Mouse (Mus musculus) MEL (cell line): ENCODE data around the gene Yju2. TPM values are rescaled to one million over a fixed set of nuclear protein-coding genes. Genes with fewer than 3 reads are reported as not detected.
A peak's percentile ranks its signal among the peaks of the same experiment; 100 is the strongest.

Experiments used
- DNase-seq: peaks from one replicate; pipeline ENCODE4 v3.0.0; 2011; ENCODE audit warnings: low read depth, low spot score
- H3K27ac ChIP-seq: 2 replicates; pipeline ENCODE4 v1.5.1; 2012; ENCODE audit warnings: low read depth, mild to moderate bottlenecking, control low read depth, low read length, moderate library complexity; ENCODE audit not compliant: control insufficient read depth
- H3K27me3 ChIP-seq, 2 experiments: fragments of 150-350 bp in 1 of 2; sonication (generic) in 1 of 2; 2 replicates each; pipeline ENCODE4 v1.6.1; 2012; ENCODE audit warnings: low read length in 2 of 2, mild to moderate bottlenecking in 2 of 2, improper control_type of control experiment in 1 of 2, moderate library complexity in 1 of 2; ENCODE audit not compliant: insufficient read depth in 2 of 2, control insufficient read depth in 1 of 2
- H3K36me3 ChIP-seq, 2 experiments: 2 replicates each; pipeline ENCODE4 v1.6.1; 2012 to 2014; ENCODE audit warnings: low read length in 2 of 2, improper control_type of control experiment in 1 of 2, inconsistent platforms in 1 of 2, mild to moderate bottlenecking in 1 of 2; ENCODE audit not compliant: insufficient read depth in 2 of 2, control insufficient read depth in 1 of 2
- H3K4me1 ChIP-seq, 2 experiments: fragments of 150-350 bp in 1 of 2; sonication (generic) in 1 of 2; 2 replicates each; pipeline ENCODE4 v1.6.1; 2012; ENCODE audit warnings: low read length in 2 of 2, improper control_type of control experiment in 1 of 2, mild to moderate bottlenecking in 1 of 2; ENCODE audit not compliant: insufficient read depth in 2 of 2, control insufficient read depth in 1 of 2
- H3K4me3 ChIP-seq, 2 experiments: fragments of 150-350 bp in 1 of 2; sonication (generic) in 1 of 2; 2 replicates each; pipeline ENCODE4 v1.5.1; 2012; ENCODE audit warnings: low read depth in 2 of 2, low read length in 2 of 2, mild to moderate bottlenecking in 2 of 2, moderate library complexity in 2 of 2, control low read depth in 1 of 2, improper control_type of control experiment in 1 of 2; ENCODE audit not compliant: control insufficient read depth in 1 of 2, insufficient read depth in 1 of 2
- H3K79me2 ChIP-seq: 2 replicates; pipeline ENCODE4 v1.6.1; 2012; ENCODE audit warnings: mild to moderate bottlenecking, low read length, moderate library complexity; ENCODE audit not compliant: control insufficient read depth, poor library complexity, insufficient read depth
- H3K9ac ChIP-seq: 2 replicates; pipeline ENCODE4 v1.6.1; 2012; ENCODE audit warnings: low read depth, mild to moderate bottlenecking, control low read depth, low read length, moderate library complexity; ENCODE audit not compliant: control insufficient read depth, poor library complexity, severe bottlenecking
- H3K9me3 ChIP-seq: fragments of 150-350 bp; sonication (generic); replicated peaks from 2 replicates; pipeline ENCODE4 v1.6.1; 2012; ENCODE audit warnings: mild to moderate bottlenecking, low read length, improper control_type of control experiment, moderate library complexity; ENCODE audit not compliant: insufficient read depth
- BHLHE40 ChIP-seq: IDR thresholded peaks from 2 replicates; pipeline ENCODE4 v1.6.1; 2012; ENCODE audit warnings: low read depth, mild to moderate bottlenecking, inconsistent platforms, low read length, improper control_type of control experiment, borderline replicate concordance
- CTCF ChIP-seq, 3 experiments: IDR thresholded peaks in 2 of 3; conservative IDR thresholded peaks in 1 of 3; 2 replicates each; pipeline ENCODE4 v1.5.1; 2011 to 2012; ENCODE audit warnings: low read length in 3 of 3, low read depth in 2 of 3, mild to moderate bottlenecking in 2 of 3, improper control_type of control experiment in 1 of 3, inconsistent platforms in 1 of 3, mixed read lengths in 1 of 3, moderate library complexity in 1 of 3; ENCODE audit not compliant: control insufficient read depth in 1 of 3, insufficient read depth in 1 of 3, poor library complexity in 1 of 3, severe bottlenecking in 1 of 3
- E2F4 ChIP-seq: IDR thresholded peaks from 2 replicates; pipeline ENCODE4 v1.6.1; 2011; ENCODE audit warnings: low read depth, low read length, improper control_type of control experiment, borderline replicate concordance
- KAT2A ChIP-seq: conservative IDR thresholded peaks from 2 replicates; pipeline ENCODE4 v1.6.1; 2012; ENCODE audit warnings: low read depth, low read length, improper control_type of control experiment, inconsistent platforms
- MEF2A ChIP-seq: IDR thresholded peaks from 2 replicates; pipeline ENCODE4 v1.6.1; 2014; ENCODE audit warnings: low read depth, mild to moderate bottlenecking, inconsistent platforms, low read length, improper control_type of control experiment; ENCODE audit not compliant: poor library complexity, insufficient replicate concordance, severe bottlenecking; ENCODE audit errors: extremely low read depth
- MYC ChIP-seq: IDR thresholded peaks from 2 replicates; pipeline ENCODE4 v1.6.1; 2011; ENCODE audit warnings: low read depth, mild to moderate bottlenecking, low read length, improper control_type of control experiment, moderate library complexity
- NRF1 ChIP-seq: IDR thresholded peaks from 2 replicates; pipeline ENCODE4 v1.6.1; 2014; ENCODE audit warnings: low read depth, mild to moderate bottlenecking, inconsistent platforms, low read length, improper control_type of control experiment, moderate library complexity; ENCODE audit not compliant: poor library complexity, insufficient read depth, severe bottlenecking
- POLR2A ChIP-seq, 2 experiments: IDR thresholded peaks; 2 replicates each; pipeline ENCODE4 v1.6.1; 2011 to 2012; ENCODE audit warnings: low read length in 2 of 2, mild to moderate bottlenecking in 2 of 2, control low read depth in 1 of 2, improper control_type of control experiment in 1 of 2, low read depth in 1 of 2, moderate library complexity in 1 of 2; ENCODE audit not compliant: control insufficient read depth in 1 of 2, insufficient read depth in 1 of 2, poor library complexity in 1 of 2
- TAL1 ChIP-seq: IDR thresholded peaks from 2 replicates; pipeline ENCODE4 v1.6.1; 2012; ENCODE audit warnings: mild to moderate bottlenecking, inconsistent platforms, low read length, moderate library complexity, mixed read lengths
- USF2 ChIP-seq, 2 experiments: IDR thresholded peaks; 2 replicates each; pipeline ENCODE4 v1.6.1; 2011 to 2012; ENCODE audit warnings: improper control_type of control experiment in 2 of 2, low read length in 2 of 2, borderline replicate concordance in 1 of 2, inconsistent platforms in 1 of 2, low read depth in 1 of 2, mild to moderate bottlenecking in 1 of 2; ENCODE audit not compliant: insufficient read depth in 1 of 2
- ZC3H11A ChIP-seq: IDR thresholded peaks from 2 replicates; pipeline ENCODE4 v1.6.1; 2012; ENCODE audit warnings: low read depth, mild to moderate bottlenecking, inconsistent platforms, low read length, improper control_type of control experiment
- polyA plus RNA-seq, 2 experiments: library from polyadenylated mRNA; stranded (reverse) in 1 of 2; unstranded in 1 of 2; fragments of >175 nt in 1 of 2; fragments of >200 nt in 1 of 2; gene quantifications; 2 replicates each; pipeline versions ENCODE4 v1.2.1 to v1.2.4; 2012; ENCODE audit warnings: low replicate concordance in 2 of 2, low read depth in 1 of 2; ENCODE audit not compliant: insufficient read length in 2 of 2, insufficient read depth in 1 of 2, missing spikeins in 1 of 2
- total RNA-seq: library from RNA; depleted of rRNA; stranded (reverse); fragments of 300-350 nt; gene quantifications from 2 replicates; pipeline ENCODE4 v1.2.3, GENCODE M21; 2012

The Yju2 gene
- total and polyA plus RNA-seq, 3 experiments = 18.6 to 91.8 (median 25.2) TPM

DNA sequence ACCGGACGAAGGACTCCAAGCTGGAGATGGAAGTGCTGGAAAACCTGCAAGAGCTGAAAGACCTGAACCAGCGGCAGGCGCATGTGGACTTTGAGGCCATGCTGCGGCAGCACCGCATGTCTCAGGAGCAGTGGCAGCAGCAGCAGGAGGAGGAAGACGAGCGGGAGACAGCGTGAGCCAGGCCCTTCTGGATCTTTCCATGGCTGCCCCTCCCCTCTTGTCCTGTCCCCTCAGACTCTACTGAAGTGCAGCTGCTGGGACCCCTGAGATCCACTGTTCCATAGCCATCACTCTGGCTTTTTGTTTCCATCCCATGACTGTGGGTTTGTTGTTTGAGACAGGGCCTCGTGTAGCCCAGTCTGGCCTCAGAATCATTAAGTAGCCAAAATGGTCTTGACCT lies 5.6 kb downstream of the Yju2 start:
- peaks cover 9% of the 10 kb centered on the region for H3K79me2 ChIP-seq
- H3K9ac ChIP-seq = no peak overlapping the region
- no peak overlapping the region for H3K4me3 ChIP-seq
- TF ChIP-seq USF2 (IDR thresholded peaks at IDR 0.05; ENCODE audit: borderline replicate concordance in 1 of 2, insufficient read depth in 1 of 2, low read depth in 1 of 2, low read length in 2 of 2) (no peak), BHLHE40 (no peak), MEF2A (no peak), TAL1 (no peak), KAT2A (no peak), POLR2A (IDR thresholded peaks at IDR 0.05; ENCODE audit: control insufficient read depth in 1 of 2, insufficient read depth in 1 of 2, low read depth in 1 of 2, low read length in 2 of 2, poor library complexity in 1 of 2) (no peak)
- no peak overlapping the region for H3K27ac ChIP-seq
- H3K9me3 ChIP-seq = no peaks in the 10 kb centered on the region
- peaks cover 0 to 5% of the 10 kb centered on the region in 2 experiments; a peak in 2 of 4 replicates for H3K36me3 ChIP-seq
- peaks cover 2 to 9% of the 10 kb centered on the region in 2 experiments; a peak in 1 of 4 replicates for H3K4me1 ChIP-seq
- DNase-seq = no peak
- no peaks in the 10 kb centered on the region for H3K27me3 ChIP-seq

- Histone ChIP-seq H3K4me3 (no peak overlapping the region), H3K79me2 (peaks cover 4% of the 10 kb centered on the region), H3K27me3 (no peaks in the 10 kb centered on the region), H3K27ac (no peak overlapping the region), H3K9ac (no peak overlapping the region), H3K36me3 (peaks cover 0 to under 1% of the 10 kb centered on the region in 2 experiments; a peak in 1 of 4 replicates), H3K9me3 (no peaks in the 10 kb centered on the region), H3K4me1 (peaks cover 0 to 4% of the 10 kb centered on the region in 2 experiments; a peak in 1 of 4 replicates)
- DNase-seq = no peak
- TF ChIP-seq CTCF (IDR thresholded peaks at IDR 0.05 in 2 of 3, conservative IDR thresholded peaks at IDR 0.05 in 1 of 3; ENCODE audit: control insufficient read depth in 1 of 3, insufficient read depth in 1 of 3, low read depth in 2 of 3, low read length in 3 of 3, poor library complexity in 1 of 3, severe bottlenecking in 1 of 3) = peak in 1 of 3 experiments; percentile 16; a peak in 1 of 6 replicates
- no peak for TF ChIP-seq MYC
These were observed 6.1 kb downstream of the Yju2 start for GRCm38 (mm10) chr17:55964996-55965395.

DNA sequence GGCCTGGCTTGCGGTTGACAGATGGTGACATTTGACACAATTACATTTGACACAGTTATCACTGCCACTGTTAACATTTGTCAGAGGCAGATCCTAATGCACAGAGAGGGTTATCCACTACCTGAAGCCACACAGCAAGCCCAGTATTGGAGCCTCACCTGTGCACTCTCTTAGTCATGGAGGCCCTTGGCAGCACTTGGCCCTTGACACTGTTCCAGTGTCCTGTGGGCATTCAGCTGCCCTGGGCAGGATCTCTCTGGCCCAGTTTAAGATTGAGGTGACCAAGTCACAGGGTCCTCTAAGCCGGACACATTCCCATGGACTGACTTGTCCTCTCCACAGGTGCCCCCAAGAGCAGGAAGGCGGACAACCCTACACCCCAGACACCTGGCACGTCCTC lies 8.3 kb downstream of the Yju2 start:
- TF ChIP-seq ZC3H11A (no peak), E2F4 (no peak), NRF1 (no peak)
- Histone ChIP-seq H3K4me1 (no peaks in the 10 kb centered on the region), H3K27ac (no peak overlapping the region), H3K9ac (no peak overlapping the region), H3K79me2 (no peaks in the 10 kb centered on the region), H3K4me3 (no peak overlapping the region), H3K27me3 (no peaks in the 10 kb centered on the region), H3K9me3 (no peaks in the 10 kb centered on the region), H3K36me3 (no peaks in the 10 kb centered on the region; a peak in 1 of 4 replicates)
- no peak for DNase-seq
